Mouse (Mus musculus) heart, embryonic 11.5 days (tissue): Measurements from ENCODE around the gene Gm5737. TPM values are rescaled to one million over a fixed set of nuclear protein-coding genes. Genes with fewer than 3 reads are reported as not detected.

Experiments
- ATAC-seq: fragments of 200-750 bp; cut with Nextera tagmentation; replicated peaks from 2 replicates; pipeline ENCODE4 v1.8.0; 2017; ENCODE audit warnings: moderate library complexity; ENCODE audit not compliant: insufficient number of reproducible peaks, low FRiP score, low TSS enrichment
- H3K27ac ChIP-seq: fragments of 300-500 bp; sonication (generic); 2 replicates; pipeline ENCODE4 v1.5.1; 2014; ENCODE audit warnings: mild to moderate bottlenecking, low read depth, low read length
- H3K27me3 ChIP-seq: fragments of 300-500 bp; sonication (generic); 2 replicates; pipeline ENCODE4 v1.6.1; 2014; ENCODE audit warnings: mild to moderate bottlenecking, low read length, mixed read lengths; ENCODE audit not compliant: control insufficient read depth, insufficient read depth
- H3K36me3 ChIP-seq: fragments of 300-500 bp; sonication (generic); 2 replicates; pipeline ENCODE4 v1.6.1; 2014; ENCODE audit warnings: mild to moderate bottlenecking, low read length, moderate library complexity, mixed read lengths; ENCODE audit not compliant: control insufficient read depth, insufficient read depth
- H3K4me1 ChIP-seq: fragments of 300-500 bp; sonication (generic); 2 replicates; pipeline ENCODE4 v1.6.1; 2014; ENCODE audit warnings: low read length; ENCODE audit not compliant: control insufficient read depth, insufficient read depth
- H3K4me2 ChIP-seq: fragments of 300-500 bp; sonication (generic); 2 replicates; pipeline ENCODE4 v1.6.1; 2014; ENCODE audit warnings: mild to moderate bottlenecking, moderate library complexity
- H3K4me3 ChIP-seq: fragments of 300-500 bp; sonication (generic); 2 replicates; pipeline ENCODE4 v1.5.1; 2014; ENCODE audit warnings: low read depth, low read length
- H3K9ac ChIP-seq: fragments of 300-500 bp; sonication (generic); 2 replicates; pipeline ENCODE4 v1.6.1; 2014; ENCODE audit warnings: mild to moderate bottlenecking, low read depth, low read length, moderate library complexity
- H3K9me3 ChIP-seq: fragments of 300-500 bp; sonication (generic); replicated peaks from 2 replicates; pipeline ENCODE4 v1.6.1; 2016; ENCODE audit warnings: low read length; ENCODE audit not compliant: control insufficient read depth
- WGBS: fragments of 180-500 bp; shearing (Covaris S2); extraction: QIAGEN DNeasy Blood & Tissue Kit; methylation state at CpG from one replicate; pipeline ENCODE4 v1.1.7; 2014; ENCODE audit not compliant: insufficient replicate concordance; 5-methylcytosine and 5-hydroxymethylcytosine counted together
- polyA plus RNA-seq: library from polyadenylated mRNA; unstranded; fragments of >200 nt; fragmentation: Nextera tagmentation; extraction: Ambion mirVana; gene quantifications from 2 replicates; pipeline ENCODE4 v1.2.1, GENCODE M21; 2014

The Gm5737 gene
- polyA plus RNA-seq, 1 experiment from 2014 or later = not detected

DNA sequence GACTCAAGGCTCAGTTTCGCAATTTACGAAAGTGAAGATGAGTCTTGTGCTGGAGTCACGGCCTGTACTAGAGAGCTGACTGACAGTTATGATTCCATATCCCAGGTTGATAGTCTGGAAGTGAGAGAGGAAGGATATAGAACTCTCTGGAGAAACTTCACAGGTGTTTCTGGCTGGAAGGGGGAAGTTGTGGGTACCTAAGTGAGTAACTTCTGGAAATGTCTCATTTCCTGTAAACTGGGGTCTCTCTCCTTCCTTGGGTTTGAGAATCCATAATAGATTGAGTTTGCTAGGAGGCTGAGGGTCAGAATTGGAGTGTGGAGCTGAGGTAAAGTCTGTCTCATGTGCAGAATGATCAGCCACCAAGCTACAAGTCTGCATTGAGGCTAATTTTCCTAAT, 38.0 kb downstream of the Gm5737 start:
- peaks cover 2% of the 10 kb centered on the region; the same call in 1 of the 2 replicates for H3K27me3 ChIP-seq
- 92% methylated on average over 3 of the region's 3 CpGs for WGBS
- H3K4me2 ChIP-seq = no peak overlapping the region
- H3K27ac ChIP-seq = no peak overlapping the region
- peaks cover 9% of the 10 kb centered on the region for H3K4me1 ChIP-seq
- ATAC-seq = no peak
- no peak overlapping the region for H3K9ac ChIP-seq
- H3K9me3 ChIP-seq = no peaks in the 10 kb centered on the region
- no peaks in the 10 kb centered on the region for H3K36me3 ChIP-seq
- no peak overlapping the region for H3K4me3 ChIP-seq

DNA sequence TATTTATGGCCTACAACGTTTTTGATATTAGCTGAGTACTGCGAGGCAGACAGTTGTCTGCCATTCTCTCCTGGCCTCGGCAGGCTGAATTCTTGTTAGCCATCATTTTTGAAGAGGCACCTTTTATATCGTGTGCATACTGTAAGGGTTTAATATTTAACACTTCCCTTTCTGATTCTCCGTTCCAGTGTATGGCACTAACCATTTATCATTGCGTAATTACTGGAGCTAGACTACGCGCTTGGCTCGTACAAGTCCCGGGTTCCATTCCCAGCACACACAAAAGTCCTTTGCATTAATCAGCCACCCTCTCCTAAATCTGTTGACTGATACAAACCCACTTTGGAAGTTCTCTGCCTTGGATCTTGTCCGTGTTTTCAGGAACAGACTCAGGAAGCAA, 47.7 kb downstream of the Gm5737 start:
- H3K9ac ChIP-seq = no peak overlapping the region
- no peak overlapping the region for H3K27ac ChIP-seq
- H3K9me3 ChIP-seq = no peaks in the 10 kb centered on the region
- H3K27me3 ChIP-seq = no peaks in the 10 kb centered on the region
- ATAC-seq = no peak
- H3K4me1 ChIP-seq = peaks cover 48% of the 10 kb centered on the region
- 88% methylated on average over 11 of the region's 11 CpGs for whole genome bisulfite sequencing
- H3K4me3 ChIP-seq = no peak overlapping the region
- no peak overlapping the region for H3K4me2 ChIP-seq
- 0 out of 2 replicates have a peak, but pooled peaks cover 4% of the 10 kb centered on the region for H3K36me3 ChIP-seq

DNA sequence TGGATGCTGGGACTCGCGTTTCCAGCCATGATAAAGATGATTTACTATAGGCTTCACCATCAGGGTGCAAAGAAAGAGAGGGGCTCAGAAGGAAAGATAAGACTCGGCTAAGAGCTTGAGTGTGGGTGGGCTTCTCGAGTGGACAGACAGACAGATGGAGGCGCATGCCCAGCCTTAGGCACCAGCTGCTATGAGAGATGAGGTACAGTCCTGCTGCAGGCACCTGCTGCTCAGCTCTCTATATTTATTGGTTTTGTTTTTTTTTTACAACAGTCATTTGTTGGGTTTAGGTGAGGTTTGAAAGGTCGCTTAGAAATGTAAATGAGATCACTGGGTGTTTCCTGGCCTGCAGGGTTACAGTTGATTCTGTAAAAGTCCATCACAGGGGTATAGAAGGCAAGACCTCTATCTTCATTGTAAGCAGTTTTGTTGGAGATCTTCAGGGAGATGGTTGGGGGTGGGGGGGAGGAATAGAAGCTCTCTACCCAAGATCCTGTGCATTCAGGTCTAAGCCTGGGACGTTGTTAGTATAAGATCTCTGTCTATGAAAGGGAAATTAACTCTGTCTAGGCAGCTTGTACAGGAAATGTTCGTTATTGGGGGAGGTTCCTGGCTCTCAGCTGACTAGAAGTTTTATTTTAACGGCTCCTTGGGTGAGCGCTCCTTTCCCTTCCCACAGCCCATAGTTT, 48.8 kb downstream of the Gm5737 start:
- H3K9me3 ChIP-seq = no peaks in the 10 kb centered on the region
- no peak overlapping the region for H3K4me3 ChIP-seq
- no peak overlapping the region for H3K9ac ChIP-seq
- ATAC-seq = no peak
- no peak overlapping the region for H3K27ac ChIP-seq
- no peaks in the 10 kb centered on the region for H3K27me3 ChIP-seq
- WGBS = 45% methylated on average over 10 of the region's 10 CpGs
- H3K4me2 ChIP-seq = no peak overlapping the region
- peaks cover 52% of the 10 kb centered on the region for H3K4me1 ChIP-seq
- 0 out of 2 replicates have a peak, but pooled peaks cover 4% of the 10 kb centered on the region for H3K36me3 ChIP-seq

DNA sequence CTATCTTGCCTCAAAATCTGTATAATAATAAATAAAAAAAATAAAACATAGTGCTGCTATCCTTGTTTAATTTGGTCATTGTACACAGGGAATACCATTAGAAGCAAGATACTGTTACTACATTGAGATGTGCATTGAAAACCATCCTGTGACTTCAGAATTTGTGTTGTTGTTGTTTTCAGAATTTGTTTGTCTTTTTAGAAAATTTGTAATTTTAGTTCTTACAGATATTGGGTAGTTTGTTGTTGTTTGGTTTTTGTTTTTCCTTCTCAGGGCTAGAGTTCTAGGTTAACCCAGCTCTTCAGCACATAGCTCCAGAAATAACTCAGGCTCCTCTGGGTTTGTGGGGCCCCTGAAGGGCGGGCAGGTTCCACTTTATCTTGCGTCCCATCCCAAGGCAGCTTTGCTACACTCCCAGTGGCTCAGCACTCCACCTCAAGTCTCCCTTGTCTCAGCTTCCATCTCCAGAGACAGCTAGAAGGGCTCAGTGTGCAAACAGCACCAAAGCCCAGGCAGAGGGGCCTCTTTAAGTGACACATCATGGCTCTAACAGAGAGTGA, 49.4 kb downstream of the Gm5737 start:
- 0 out of 2 replicates have a peak, but pooled peaks cover 4% of the 10 kb centered on the region for H3K36me3 ChIP-seq
- H3K4me2 ChIP-seq = peak overlapping the region; percentile 34; the same call in 1 of the 2 replicates
- 0 out of 2 replicates have a peak overlapping the region, but pooled peaks have one; percentile 28 for H3K9ac ChIP-seq
- H3K9me3 ChIP-seq = no peaks in the 10 kb centered on the region
- peaks cover 59% of the 10 kb centered on the region for H3K4me1 ChIP-seq
- peak; percentile 67; the same call in 1 of the 2 replicates for ATAC-seq
- H3K4me3 ChIP-seq = no peak overlapping the region
- H3K27ac ChIP-seq = peak overlapping the region; percentile 71
- 15% methylated on average over 2 of the region's 2 CpGs for WGBS
- H3K27me3 ChIP-seq = no peaks in the 10 kb centered on the region

DNA sequence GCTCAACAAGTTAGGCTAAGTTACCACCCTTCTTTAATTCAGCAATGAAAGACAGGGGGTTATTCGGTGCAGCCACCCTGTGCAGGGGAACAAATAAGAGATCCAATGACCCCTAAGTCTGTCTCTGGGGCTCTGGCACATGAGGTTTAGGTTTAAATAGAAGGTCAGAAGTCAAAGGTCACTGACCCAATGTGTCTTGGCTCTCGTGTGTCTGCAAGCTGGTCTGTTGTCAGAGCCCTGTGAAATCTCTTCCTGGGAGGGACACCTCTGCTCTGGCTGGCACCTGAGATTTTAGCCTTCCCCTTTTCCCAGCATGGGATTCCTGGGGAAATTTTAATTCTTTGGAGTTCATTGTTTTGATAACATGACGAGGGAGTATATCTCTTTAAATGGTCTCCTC, 50.0 kb downstream of the Gm5737 start:
- H3K4me2 ChIP-seq = peak overlapping the region; percentile 34; the same call in 1 of the 2 replicates
- H3K9me3 ChIP-seq = no peaks in the 10 kb centered on the region
- H3K4me3 ChIP-seq = no peak overlapping the region
- H3K9ac ChIP-seq = 0 out of 2 replicates have a peak overlapping the region, but pooled peaks have one; percentile 28
- H3K36me3 ChIP-seq = 0 out of 2 replicates have a peak, but pooled peaks cover 4% of the 10 kb centered on the region
- peak overlapping the region; percentile 71 for H3K27ac ChIP-seq
- peaks cover 61% of the 10 kb centered on the region for H3K4me1 ChIP-seq
- H3K27me3 ChIP-seq = no peaks in the 10 kb centered on the region
- 26% methylated on average over 3 of the region's 3 CpGs for WGBS
- no peak for ATAC-seq

DNA sequence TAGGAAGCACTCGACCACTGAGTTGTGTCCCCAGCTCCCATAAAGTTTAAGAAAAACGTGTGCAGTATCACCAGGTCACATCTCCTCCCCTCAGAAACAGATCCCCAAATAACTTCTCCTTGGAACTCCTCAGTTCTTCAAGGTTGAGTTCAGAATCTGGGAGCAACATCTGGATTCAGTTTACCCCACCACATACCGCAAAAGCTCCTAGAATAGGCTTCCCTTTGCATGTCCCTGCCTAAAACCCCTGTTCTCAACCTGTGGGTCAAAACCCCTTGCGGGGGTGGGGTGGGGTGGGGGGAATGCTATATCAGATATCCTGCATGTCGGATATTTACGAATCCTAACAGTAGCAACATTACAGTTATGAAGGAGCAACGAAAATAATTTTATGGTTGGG, 50.5 kb downstream of the Gm5737 start:
- no peak overlapping the region for H3K27ac ChIP-seq
- H3K27me3 ChIP-seq = no peaks in the 10 kb centered on the region
- H3K9me3 ChIP-seq = no peaks in the 10 kb centered on the region
- no peak for ATAC-seq
- H3K4me2 ChIP-seq = no peak overlapping the region
- H3K4me1 ChIP-seq = peaks cover 66% of the 10 kb centered on the region
- H3K9ac ChIP-seq = no peak overlapping the region
- 56% methylated on average over 7 of the region's 7 CpGs for WGBS
- H3K4me3 ChIP-seq = no peak overlapping the region
- H3K36me3 ChIP-seq = 0 out of 2 replicates have a peak, but pooled peaks cover 4% of the 10 kb centered on the region

DNA sequence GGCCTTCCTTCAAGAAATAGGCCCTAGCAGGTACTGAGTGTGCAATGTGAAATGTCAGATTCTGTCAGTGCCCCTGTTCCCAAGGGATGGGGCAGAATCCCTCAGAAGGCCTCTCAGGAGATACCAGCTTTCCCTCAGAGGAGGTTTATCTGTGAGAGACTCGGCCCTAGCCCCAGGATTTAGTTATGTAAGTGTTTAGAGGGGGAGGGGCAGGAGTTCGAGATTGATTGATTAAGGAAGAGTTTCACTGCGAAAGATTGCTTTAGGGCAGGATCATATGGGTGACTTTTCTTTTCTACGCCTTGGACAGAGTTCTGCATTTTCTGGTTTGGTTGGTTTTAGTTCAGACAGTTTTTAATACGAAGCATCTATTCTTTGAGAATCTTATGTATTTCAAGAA, 51.3 kb downstream of the Gm5737 start:
- Histone ChIP-seq H3K36me3 (0 out of 2 replicates have a peak, but pooled peaks cover 2% of the 10 kb centered on the region), H3K4me3 (no peak overlapping the region), H3K27ac (no peak overlapping the region), H3K4me1 (peaks cover 68% of the 10 kb centered on the region), H3K9me3 (no peaks in the 10 kb centered on the region), H3K9ac (no peak overlapping the region), H3K4me2 (no peak overlapping the region), H3K27me3 (no peaks in the 10 kb centered on the region)
- ATAC-seq = no peak
- 41% methylated on average over 5 of the region's 5 CpGs for WGBS

DNA sequence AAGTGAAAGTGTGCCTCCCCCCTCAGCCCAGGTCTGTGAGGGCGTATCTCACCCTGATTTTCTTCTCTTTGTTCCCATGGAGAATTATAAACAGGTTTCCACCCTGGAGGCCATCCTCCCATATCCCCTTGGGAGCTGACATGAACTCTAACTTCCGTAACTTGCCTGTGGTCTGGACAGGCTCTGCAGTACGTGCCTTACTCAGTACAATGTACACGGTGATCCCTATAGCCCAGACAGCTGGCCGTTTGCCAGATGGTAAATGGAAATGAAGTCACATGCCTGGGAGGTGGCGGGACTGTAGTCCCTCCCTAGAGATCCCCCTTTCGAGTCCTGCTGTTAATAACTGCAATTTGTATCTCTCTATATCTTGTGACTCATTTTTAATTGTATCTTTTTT, 52.9 kb downstream of the Gm5737 start:
- Histone ChIP-seq H3K4me1 (peaks cover 77% of the 10 kb centered on the region), H3K27me3 (no peaks in the 10 kb centered on the region), H3K4me2 (peak overlapping the region; percentile 53), H3K9ac (peak overlapping the region; percentile 31; the same call in 1 of the 2 replicates), H3K4me3 (peak overlapping the region; percentile 6; the same call in 1 of the 2 replicates), H3K27ac (peak overlapping the region; percentile 84), H3K36me3 (no peaks in the 10 kb centered on the region), H3K9me3 (no peaks in the 10 kb centered on the region)
- 16% methylated on average over 7 of the region's 7 CpGs for WGBS
- ATAC-seq = peak; percentile 76
